Mouse (Mus musculus) kidney, embryonic 15.5 days (tissue): ENCODE measurements around the gene Abhd2. TPM values are rescaled to one million over a fixed set of nuclear protein-coding genes. Genes with fewer than 3 reads are reported as not detected.

ENCODE experiments used
- ATAC-seq: fragments of 200-750 bp; cut with Nextera tagmentation; replicated peaks from 2 replicates; pipeline ENCODE4 v1.8.0; 2017; ENCODE audit warnings: moderate TSS enrichment; ENCODE audit not compliant: low FRiP score
- H3K27ac ChIP-seq: fragments of 300-500 bp; sonication (generic); 2 replicates; pipeline ENCODE4 v1.5.1; 2015; ENCODE audit warnings: mild to moderate bottlenecking, inconsistent platforms
- H3K27me3 ChIP-seq: fragments of 300-500 bp; sonication (generic); 2 replicates; pipeline ENCODE4 v1.6.1; 2015; ENCODE audit warnings: inconsistent platforms
- H3K36me3 ChIP-seq: fragments of 300-500 bp; sonication (generic); 2 replicates; pipeline ENCODE4 v1.6.1; 2015; ENCODE audit warnings: inconsistent platforms
- H3K4me1 ChIP-seq: fragments of 300-500 bp; sonication (generic); 2 replicates; pipeline ENCODE4 v1.6.1; 2015; ENCODE audit warnings: inconsistent platforms
- H3K4me2 ChIP-seq: fragments of 300-500 bp; sonication (generic); 2 replicates; pipeline ENCODE4 v1.6.1; 2015; ENCODE audit warnings: moderate library complexity, mild to moderate bottlenecking, inconsistent platforms
- H3K4me3 ChIP-seq: fragments of 300-500 bp; sonication (generic); replicated peaks from 2 replicates; pipeline ENCODE4 v1.5.1; 2015; ENCODE audit warnings: mild to moderate bottlenecking, inconsistent platforms
- H3K9ac ChIP-seq: fragments of 300-500 bp; sonication (generic); 2 replicates; pipeline ENCODE4 v1.6.1; 2015; ENCODE audit warnings: mild to moderate bottlenecking, inconsistent platforms
- H3K9me3 ChIP-seq: fragments of 300-500 bp; sonication (generic); replicated peaks from 2 replicates; pipeline ENCODE4 v1.6.1; 2016; ENCODE audit warnings: inconsistent platforms
- WGBS: fragments of 180-500 bp; shearing (Covaris S2); methylation state at CpG from one replicate; pipeline ENCODE4 v1.1.7; 2015; ENCODE audit warnings: mixed read lengths; 5-methylcytosine and 5-hydroxymethylcytosine counted together
- polyA plus RNA-seq: library from polyadenylated mRNA; unstranded; fragments of >200 nt; fragmentation: Nextera tagmentation; extraction: Ambion mirVana; gene quantifications from 2 replicates; pipeline ENCODE4 v1.2.1, GENCODE M21; 2015

Gene Abhd2
- polyA plus RNA-seq, 1 experiment from 2014 or later: 12.2 TPM

DNA sequence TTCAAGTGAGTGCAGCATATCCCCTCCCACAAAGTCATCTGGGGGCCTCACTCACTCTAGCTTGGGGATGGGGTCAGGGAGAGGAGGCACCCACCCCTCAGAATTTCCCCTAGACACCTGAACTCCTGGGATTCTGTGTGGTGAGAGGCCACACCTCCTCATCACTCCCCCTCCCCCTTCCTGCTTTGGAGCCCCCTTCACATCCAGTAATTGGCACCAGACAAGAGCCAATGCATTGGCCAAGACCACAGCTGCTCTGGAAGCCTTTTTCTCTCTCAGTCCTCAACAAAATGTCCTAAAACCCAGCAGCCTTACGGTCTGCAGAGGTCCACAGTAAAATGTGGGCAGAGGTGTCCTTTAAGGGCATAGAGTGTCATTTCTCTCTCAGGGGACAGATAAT lies 25.6 kb upstream of the Abhd2 start:
- Histone ChIP-seq H3K36me3 (no peaks in the 10 kb centered on the region), H3K4me2 (no peak overlapping the region), H3K27me3 (peaks cover 4% of the 10 kb centered on the region; the same call in 1 of the 2 replicates), H3K9ac (no peak overlapping the region), H3K9me3 (no peaks in the 10 kb centered on the region), H3K27ac (no peak overlapping the region), H3K4me3 (no peak overlapping the region), H3K4me1 (0 out of 2 replicates have a peak, but pooled peaks cover 5% of the 10 kb centered on the region)
- ATAC-seq: no peak
- WGBS: 67% methylated on average over 1 of the region's 1 CpGs

DNA sequence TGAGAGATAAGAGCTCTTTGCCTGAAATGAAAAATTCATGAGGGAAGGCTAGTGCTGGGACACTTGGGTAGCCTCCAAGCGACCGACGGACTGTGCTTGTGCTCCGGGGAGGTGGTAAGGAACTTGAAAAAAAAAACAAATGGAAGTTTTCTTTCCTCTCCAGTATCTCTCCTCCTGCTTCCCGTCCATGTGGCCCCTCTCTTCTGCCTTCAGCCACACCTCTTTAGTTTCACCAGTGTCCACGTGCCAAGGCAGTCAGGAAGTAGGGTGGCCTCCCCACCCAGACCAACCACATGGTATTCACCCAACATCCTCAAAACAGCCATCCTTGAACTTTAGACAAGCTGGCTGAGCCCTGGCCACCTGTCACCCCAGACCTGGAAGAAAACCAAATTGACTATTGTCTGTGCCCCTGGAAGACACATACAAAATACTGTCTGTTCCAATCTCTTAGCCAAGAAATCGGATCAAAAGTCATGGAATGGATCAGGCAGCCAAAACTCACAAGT lies 25.1 kb upstream of the Abhd2 start:
- Histone ChIP-seq H3K4me2 (no peak overlapping the region), H3K27me3 (peaks cover 4% of the 10 kb centered on the region; the same call in 1 of the 2 replicates), H3K27ac (no peak overlapping the region), H3K9me3 (no peaks in the 10 kb centered on the region), H3K4me1 (0 out of 2 replicates have a peak, but pooled peaks cover 5% of the 10 kb centered on the region), H3K4me3 (no peak overlapping the region), H3K9ac (no peak overlapping the region), H3K36me3 (no peaks in the 10 kb centered on the region)
- no peak for ATAC-seq
- 42% methylated on average over 7 of the region's 7 CpGs for WGBS

DNA sequence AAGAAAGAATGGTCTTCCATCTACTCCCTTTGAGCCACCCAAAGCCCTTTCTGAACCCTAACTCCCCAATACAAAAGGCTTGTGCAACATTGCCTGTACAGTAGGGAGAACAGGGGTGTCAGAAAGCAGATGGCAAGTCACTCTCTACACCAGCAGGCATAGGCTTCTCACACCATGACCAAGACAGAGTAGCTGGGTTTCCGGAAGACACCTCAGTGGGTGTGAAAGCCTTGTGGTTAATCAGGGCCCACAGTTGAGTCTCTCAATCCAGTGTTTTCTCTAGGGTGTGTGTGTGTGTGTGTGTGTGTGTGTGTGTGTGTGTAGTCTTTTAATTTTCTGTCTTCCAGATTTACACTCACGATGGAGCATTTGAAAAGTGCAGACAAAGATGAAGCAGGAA lies 23.4 kb upstream of the Abhd2 start:
- H3K4me2 ChIP-seq: no peak overlapping the region
- no peak overlapping the region for H3K9ac ChIP-seq
- H3K27ac ChIP-seq: no peak overlapping the region
- H3K9me3 ChIP-seq: no peaks in the 10 kb centered on the region
- ATAC-seq: no peak
- 0 out of 2 replicates have a peak, but pooled peaks cover 5% of the 10 kb centered on the region for H3K4me1 ChIP-seq
- WGBS: 78% methylated on average over 2 of the region's 2 CpGs
- H3K27me3 ChIP-seq: peaks cover 2% of the 10 kb centered on the region; the same call in 1 of the 2 replicates
- no peaks in the 10 kb centered on the region for H3K36me3 ChIP-seq
- no peak overlapping the region for H3K4me3 ChIP-seq

DNA sequence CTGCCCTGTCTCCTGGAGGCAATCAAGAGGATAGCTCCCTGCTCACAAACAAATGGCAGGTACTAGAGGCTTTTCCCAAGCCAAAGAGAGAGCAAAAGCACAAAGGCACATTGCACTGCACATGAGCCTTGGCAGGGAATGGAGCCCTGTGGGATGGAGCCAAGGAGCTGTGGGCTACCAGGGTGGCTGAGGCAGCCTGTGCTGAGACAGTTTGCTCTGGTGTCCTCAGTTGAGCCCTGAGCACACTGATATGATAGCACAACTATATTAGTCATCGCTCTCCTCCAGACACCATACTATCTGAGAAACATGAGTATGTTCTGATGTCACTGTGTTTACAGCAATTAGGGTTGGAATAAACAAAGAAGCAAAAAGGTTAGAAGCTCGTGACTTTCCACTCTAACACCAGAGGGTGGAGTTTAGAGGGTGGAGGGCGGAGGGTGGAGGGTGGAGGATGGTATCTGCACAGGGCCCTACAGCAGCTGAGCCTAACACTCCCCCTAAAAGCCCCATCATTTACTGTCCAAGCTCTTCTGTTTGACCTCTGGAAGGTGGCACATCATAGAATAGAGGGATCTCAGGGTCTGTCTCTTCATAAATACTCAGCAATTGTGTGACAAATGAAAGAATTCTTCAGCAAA lies 18.6 kb upstream of the Abhd2 start:
- Histone ChIP-seq H3K9me3 (no peaks in the 10 kb centered on the region), H3K27me3 (no peaks in the 10 kb centered on the region), H3K36me3 (no peaks in the 10 kb centered on the region), H3K27ac (no peak overlapping the region), H3K4me2 (no peak overlapping the region), H3K4me1 (no peaks in the 10 kb centered on the region), H3K9ac (no peak overlapping the region), H3K4me3 (no peak overlapping the region)
- 81% methylated on average over 3 of the region's 3 CpGs for WGBS
- ATAC-seq: no peak

- Histone ChIP-seq H3K36me3 (no peaks in the 10 kb centered on the region), H3K9me3 (no peaks in the 10 kb centered on the region), H3K27ac (no peak overlapping the region), H3K4me3 (no peak overlapping the region), H3K9ac (no peak overlapping the region), H3K4me2 (no peak overlapping the region), H3K4me1 (no peaks in the 10 kb centered on the region), H3K27me3 (no peaks in the 10 kb centered on the region)
- WGBS: 89% methylated on average over 7 of the region's 7 CpGs
- no peak for ATAC-seq
Measured at GRCm38 (mm10) chr7:79255350-79255749, 17.6 kb upstream of the Abhd2 start.

- ATAC-seq: no peak
- 89% methylated on average over 10 of the region's 10 CpGs for WGBS
- Histone ChIP-seq H3K36me3 (no peaks in the 10 kb centered on the region), H3K27ac (no peak overlapping the region), H3K4me1 (no peaks in the 10 kb centered on the region), H3K9me3 (no peaks in the 10 kb centered on the region), H3K4me2 (no peak overlapping the region), H3K4me3 (no peak overlapping the region), H3K9ac (no peak overlapping the region), H3K27me3 (no peaks in the 10 kb centered on the region)
Measured at GRCm38 (mm10) chr7:79255752-79256151, 17.2 kb upstream of the Abhd2 start.

DNA sequence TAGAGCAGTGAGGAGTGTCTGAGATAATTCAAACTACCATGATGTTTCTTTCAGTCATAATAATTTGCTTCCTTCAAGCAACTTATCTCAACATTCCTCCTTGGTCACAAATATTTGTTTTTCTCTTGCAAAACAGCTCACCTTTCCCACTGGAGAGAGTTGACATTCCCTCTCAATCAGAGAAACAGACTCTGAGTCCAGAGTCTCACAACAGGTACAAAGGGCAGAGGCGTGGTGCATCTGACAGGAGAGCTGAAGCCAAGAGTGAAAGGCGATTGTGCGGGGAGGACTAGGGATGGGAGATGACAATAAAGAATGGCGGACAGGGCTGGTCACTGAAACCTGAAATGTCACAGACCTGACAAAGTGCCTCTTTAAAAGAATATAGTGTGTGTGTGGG lies 16.3 kb upstream of the Abhd2 start:
- H3K4me2 ChIP-seq: no peak overlapping the region
- H3K4me1 ChIP-seq: no peaks in the 10 kb centered on the region
- WGBS: 88% methylated on average over 4 of the region's 4 CpGs
- H3K9me3 ChIP-seq: no peaks in the 10 kb centered on the region
- no peak for ATAC-seq
- H3K27ac ChIP-seq: no peak overlapping the region
- H3K4me3 ChIP-seq: no peak overlapping the region
- H3K27me3 ChIP-seq: no peaks in the 10 kb centered on the region
- H3K9ac ChIP-seq: no peak overlapping the region
- H3K36me3 ChIP-seq: no peaks in the 10 kb centered on the region

- Histone ChIP-seq H3K27me3 (no peaks in the 10 kb centered on the region), H3K4me1 (no peaks in the 10 kb centered on the region), H3K4me3 (no peak overlapping the region), H3K9me3 (no peaks in the 10 kb centered on the region), H3K4me2 (no peak overlapping the region), H3K9ac (no peak overlapping the region), H3K27ac (no peak overlapping the region), H3K36me3 (no peaks in the 10 kb centered on the region)
- 83% methylated on average over 10 of the region's 10 CpGs for WGBS
- no peak for ATAC-seq
Measured at GRCm38 (mm10) chr7:79258981-79259542, 13.9 kb upstream of the Abhd2 start.

- Histone ChIP-seq H3K9me3 (no peaks in the 10 kb centered on the region), H3K4me1 (no peaks in the 10 kb centered on the region), H3K27me3 (no peaks in the 10 kb centered on the region), H3K4me3 (no peak overlapping the region), H3K4me2 (no peak overlapping the region), H3K9ac (no peak overlapping the region), H3K36me3 (no peaks in the 10 kb centered on the region), H3K27ac (0 out of 2 replicates have a peak overlapping the region, but pooled peaks have one; percentile 6)
- no peak for ATAC-seq
- WGBS: 68% methylated on average over 8 of the region's 8 CpGs
Measured at GRCm38 (mm10) chr7:79262478-79262877, 10.5 kb upstream of the Abhd2 start.

DNA sequence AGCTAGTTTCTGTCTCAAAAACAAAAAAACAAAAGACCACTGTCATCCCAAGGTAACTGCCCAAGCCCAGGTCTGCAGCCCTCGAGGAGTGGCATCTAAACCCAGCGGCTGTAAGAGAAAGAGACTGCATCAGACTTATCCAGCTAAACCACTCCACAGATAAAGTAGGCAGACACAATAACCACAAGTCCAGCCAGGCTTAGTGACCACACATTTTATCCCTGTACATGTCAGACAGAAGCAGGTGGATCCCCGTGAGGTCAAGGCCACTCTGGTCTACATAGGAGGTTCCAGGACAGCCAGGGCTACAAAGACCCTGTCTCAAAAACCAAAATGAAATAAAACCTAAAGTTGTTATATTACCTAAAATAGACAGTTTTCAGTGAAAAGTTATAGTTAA lies 9.2 kb upstream of the Abhd2 start:
- Histone ChIP-seq H3K4me3 (no peak overlapping the region), H3K4me1 (no peaks in the 10 kb centered on the region), H3K4me2 (no peak overlapping the region), H3K9ac (no peak overlapping the region), H3K9me3 (no peaks in the 10 kb centered on the region), H3K27ac (no peak overlapping the region), H3K27me3 (no peaks in the 10 kb centered on the region), H3K36me3 (no peaks in the 10 kb centered on the region)
- WGBS: 89% methylated on average over 3 of the region's 3 CpGs
- ATAC-seq: no peak

DNA sequence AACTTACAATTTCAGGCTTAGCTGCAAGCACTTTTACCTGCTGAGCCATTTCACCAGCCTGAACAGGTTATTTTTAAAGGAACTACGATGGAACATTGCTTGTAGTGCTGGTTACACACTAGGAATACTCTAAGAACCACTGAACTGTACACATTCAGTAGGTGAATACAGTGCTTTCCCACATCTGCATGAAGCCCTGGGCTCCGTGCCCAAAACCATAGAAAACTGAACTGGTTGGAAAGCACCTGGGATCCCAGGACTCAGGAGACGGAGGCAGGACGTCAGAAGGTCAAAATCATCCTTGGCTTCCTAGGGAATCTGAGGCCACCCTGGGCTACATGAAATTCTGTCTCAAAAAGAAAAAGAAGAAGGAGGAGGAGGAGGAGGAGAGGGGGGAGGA lies 6.8 kb upstream of the Abhd2 start:
- H3K4me3 ChIP-seq: no peak overlapping the region
- H3K9ac ChIP-seq: no peak overlapping the region
- no peaks in the 10 kb centered on the region for H3K36me3 ChIP-seq
- ATAC-seq: no peak
- H3K27me3 ChIP-seq: no peaks in the 10 kb centered on the region
- no peak overlapping the region for H3K27ac ChIP-seq
- H3K9me3 ChIP-seq: no peaks in the 10 kb centered on the region
- peaks cover 8% of the 10 kb centered on the region; the same call in 1 of the 2 replicates for H3K4me1 ChIP-seq
- no peak overlapping the region for H3K4me2 ChIP-seq
- WGBS: 71% methylated on average over 4 of the region's 4 CpGs

- Histone ChIP-seq H3K9me3 (no peaks in the 10 kb centered on the region), H3K4me1 (peaks cover 16% of the 10 kb centered on the region), H3K36me3 (no peaks in the 10 kb centered on the region), H3K9ac (no peak overlapping the region), H3K4me3 (no peak overlapping the region), H3K27me3 (no peaks in the 10 kb centered on the region), H3K4me2 (no peak overlapping the region), H3K27ac (no peak overlapping the region)
- WGBS: 48% methylated on average over 7 of the region's 7 CpGs
- no peak for ATAC-seq
Measured at GRCm38 (mm10) chr7:79267690-79268388, 5.2 kb upstream of the Abhd2 start.
